Mouse (Mus musculus): ENCODE data around the gene Trim5.
A peak's percentile ranks its signal among the peaks of the same experiment; 100 is the strongest.
"Not testable (repeated sequence)": the region's sequence is repeated elsewhere in the genome, so short reads cannot be mapped to it uniquely, and the experiment has no call there.

The Trim5 gene

GRCm38 (mm10) chr7:104287576-104288443, at the start of gene Trim5:
Gene Trim5 (minus strand): TSS chr7:104288094.
- not testable (repeated sequence) for DNase-seq (ENCODE audit: low read depth)

- not testable (repeated sequence) for DNase-seq (ENCODE audit: low read depth)
These were observed 47.7 kb upstream of the Trim5 start for GRCm38 (mm10) chr7:104335547-104335946.

GRCm38 (mm10) chr7:104329171-104329570, 41.3 kb upstream of the Trim5 start, which contains the start of gene Trim34b:
Gene Trim34b (plus strand): TSS chr7:104329471.
- not testable (repeated sequence) for DNase-seq (ENCODE audit: low read depth)

- DNase-seq (ENCODE audit: low read depth) = no peak
These were observed 34.1 kb upstream of the Trim5 start for GRCm38 (mm10) chr7:104322028-104322427.

- DNase-seq (ENCODE audit: low read depth) = not testable (repeated sequence)
These were observed 27.6 kb upstream of the Trim5 start, which contains the start of gene Trim12a for GRCm38 (mm10) chr7:104315369-104316080. Gene Trim12a (minus strand): TSS chr7:104315466.

- no peak for DNase-seq (ENCODE audit: low read depth)
These were observed 27.0 kb upstream of the Trim5 start for GRCm38 (mm10) chr7:104314796-104315353.

GRCm38 (mm10) chr7:104291638-104292400, 3.9 kb upstream of the Trim5 start:
- DNase-seq (ENCODE audit: low read depth) = no peak

GRCm38 (mm10) chr7:104290641-104291040, 2.7 kb upstream of the Trim5 start:
- DNase-seq (ENCODE audit: low read depth) = no peak

- DNase-seq (ENCODE audit: low read depth) = not testable (repeated sequence)
These were observed 8.5 kb downstream of the Trim5 start for GRCm38 (mm10) chr7:104279361-104279760.

GRCm38 (mm10) chr7:104265335-104265734, 22.6 kb downstream of the Trim5 start:
- not testable (repeated sequence) for DNase-seq (ENCODE audit: low read depth)

- DNase-seq (ENCODE audit: low read depth) = not testable (repeated sequence)
These were observed 27.5 kb downstream of the Trim5 start for GRCm38 (mm10) chr7:104260380-104260779.

GRCm38 (mm10) chr7:104244287-104245181, 43.4 kb downstream of the Trim5 start, which contains the start of gene Trim34a:
Gene Trim34a (plus strand): TSS chr7:104244457.
- DNase-seq (ENCODE audit: low read depth) = peak; percentile 74

GRCm38 (mm10) chr7:104243616-104244015, 44.3 kb downstream of the Trim5 start:
- DNase-seq (ENCODE audit: low read depth) = no peak

GRCm38 (mm10) chr7:104240857-104241256, 47.0 kb downstream of the Trim5 start:
- no peak for DNase-seq (ENCODE audit: low read depth)

- no peak for DNase-seq (ENCODE audit: low read depth)
These were observed 56.7 kb downstream of the Trim5 start for GRCm38 (mm10) chr7:104231203-104231602.

GRCm38 (mm10) chr7:104218701-104219569, 69.0 kb downstream of the Trim5 start, which contains the start of gene Trim6:
Gene Trim6 (plus strand): TSS chr7:104218793.
- no peak for DNase-seq (ENCODE audit: low read depth)

- DNase-seq (ENCODE audit: low read depth) = no peak
These were observed 70.0 kb downstream of the Trim5 start for GRCm38 (mm10) chr7:104217881-104218280.

GRCm38 (mm10) chr7:104216011-104216535, 71.8 kb downstream of the Trim5 start:
- DNase-seq (ENCODE audit: low read depth) = no peak
